Mouse (Mus musculus): ENCODE results near the gene Nepro.

Gene Nepro

DNA sequence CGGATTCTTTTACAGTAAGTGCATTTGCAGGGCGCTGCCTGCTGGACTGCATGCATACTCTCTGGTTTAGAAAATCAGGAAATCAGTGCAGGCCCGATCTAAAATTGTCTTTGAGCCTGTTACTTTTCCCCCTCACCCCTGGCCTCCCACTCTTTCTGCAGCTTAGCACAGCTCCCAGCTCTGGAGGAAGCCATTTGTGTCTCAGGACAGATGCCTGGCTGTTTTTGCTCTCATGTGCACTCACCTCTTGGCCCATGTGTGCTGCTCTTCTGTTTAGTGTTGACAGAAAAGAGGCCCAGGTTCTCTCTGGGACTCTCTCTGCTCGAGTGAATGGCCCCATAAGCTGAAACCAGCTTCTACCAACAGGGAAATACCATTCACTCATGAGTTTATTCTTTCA is 20.6 kb upstream of the Nepro start:
- DNase-seq, result no peak

DNA sequence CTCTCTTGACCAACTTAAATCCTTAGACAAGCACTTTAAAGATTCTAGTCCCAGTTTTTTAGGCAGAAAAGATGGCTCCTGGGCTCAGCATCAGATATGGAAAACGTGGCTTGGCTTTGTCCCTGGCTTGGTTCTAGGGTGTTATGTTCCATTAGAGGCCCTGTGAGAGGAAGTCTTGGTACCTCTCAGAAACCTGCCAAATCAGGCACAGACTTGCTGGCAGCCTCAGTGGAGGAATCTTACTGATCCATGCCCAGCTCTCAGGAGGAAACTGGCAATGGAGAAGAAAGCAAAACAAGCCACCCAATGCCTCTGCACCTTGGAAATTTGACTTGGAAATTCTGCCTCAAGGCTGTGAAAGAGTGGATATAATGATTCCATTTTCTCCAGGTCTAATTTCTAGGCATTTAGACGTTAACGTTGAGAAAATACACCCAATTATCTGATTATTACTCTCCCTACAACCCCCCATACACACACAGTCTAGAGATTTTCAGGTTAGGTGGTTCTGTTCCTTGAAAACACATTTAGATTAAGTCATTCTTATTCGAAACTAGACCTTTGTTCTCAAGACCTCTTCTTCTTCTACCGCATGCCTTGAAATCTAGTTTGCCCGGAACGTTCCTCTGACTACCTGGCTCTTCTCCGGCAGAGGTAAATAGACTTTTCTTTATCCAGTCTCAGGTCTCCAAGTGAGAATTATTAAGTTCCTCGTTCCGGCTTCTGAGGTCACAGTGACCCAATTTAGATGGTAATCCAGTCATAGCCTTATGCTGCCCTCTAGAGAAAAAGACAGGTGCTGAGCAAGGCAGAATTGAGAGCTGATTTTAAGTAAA is 7.6 kb upstream of the Nepro start:
- no peak for DNase-seq

GRCm38 (mm10) chr16:44717141-44717634 is 6.9 kb upstream of the Nepro start:
- no peak for DNase-seq

- DNase-seq, result no peak
These were observed 6.3 kb upstream of the Nepro start for GRCm38 (mm10) chr16:44717838-44718237.

DNA sequence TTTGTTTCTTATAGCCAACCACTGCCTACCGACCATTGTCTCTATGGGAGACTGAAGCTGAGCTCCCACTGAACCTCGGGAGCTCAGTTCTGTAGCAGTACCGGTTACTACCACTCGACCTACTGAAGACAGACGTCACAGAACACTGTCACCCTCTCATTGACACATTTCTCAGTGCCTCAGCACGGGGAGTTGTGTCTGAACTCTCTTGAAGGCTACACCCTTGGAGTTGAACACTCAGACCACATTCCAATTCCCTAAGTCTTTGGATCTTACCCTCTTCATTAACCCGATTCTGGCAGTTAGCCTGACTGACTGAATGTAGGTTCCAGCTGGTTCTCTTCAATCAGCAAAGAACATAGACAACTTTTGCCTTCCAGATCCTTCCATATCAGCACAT is 4.8 kb upstream of the Nepro start:
- DNase-seq, result no peak

GRCm38 (mm10) chr16:44720518-44720917 is 3.6 kb upstream of the Nepro start:
- no peak for DNase-seq

- no peak for DNase-seq
These were observed 1.4 kb upstream of the Nepro start for GRCm38 (mm10) chr16:44722666-44723065.

DNA sequence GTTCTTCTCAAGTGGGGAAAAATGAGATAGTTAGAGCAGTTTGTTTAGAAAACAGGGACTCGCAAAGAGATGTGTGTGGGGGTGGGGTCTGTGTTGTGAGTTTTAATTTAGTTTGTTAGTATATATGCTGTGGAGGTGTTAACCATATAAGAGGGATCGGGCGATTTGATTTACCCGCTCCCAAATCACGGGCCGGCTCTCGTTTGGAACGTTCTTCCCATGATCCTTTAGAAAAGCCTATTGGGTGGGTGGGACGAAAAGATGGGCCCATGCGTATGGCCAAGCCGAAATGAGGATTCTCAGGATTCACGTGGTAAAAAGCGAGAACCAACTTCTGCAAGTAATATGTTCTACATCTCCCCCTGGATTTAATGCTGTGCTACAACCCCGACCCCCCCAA is 746 bp downstream of the Nepro start:
- DNase-seq, result peak; percentile 40

- DNase-seq, result peak; percentile 70
These were observed 1.5 kb downstream of the Nepro start for GRCm38 (mm10) chr16:44725286-44726223.

GRCm38 (mm10) chr16:44727525-44727924 is 3.4 kb downstream of the Nepro start:
- DNase-seq, result no peak

- DNase-seq, result no peak
These were observed 10.0 kb downstream of the Nepro start for GRCm38 (mm10) chr16:44734059-44734458.

GRCm38 (mm10) chr16:44735676-44736075 is 11.6 kb downstream of the Nepro start:
- no peak for DNase-seq

GRCm38 (mm10) chr16:44736118-44736517 is 12.0 kb downstream of the Nepro start:
- DNase-seq, result no peak

- no peak for DNase-seq
These were observed 18.7 kb downstream of the Nepro start for GRCm38 (mm10) chr16:44742753-44743152.

GRCm38 (mm10) chr16:44745471-44745865 is 21.4 kb downstream of the Nepro start:
- no peak for DNase-seq

DNA sequence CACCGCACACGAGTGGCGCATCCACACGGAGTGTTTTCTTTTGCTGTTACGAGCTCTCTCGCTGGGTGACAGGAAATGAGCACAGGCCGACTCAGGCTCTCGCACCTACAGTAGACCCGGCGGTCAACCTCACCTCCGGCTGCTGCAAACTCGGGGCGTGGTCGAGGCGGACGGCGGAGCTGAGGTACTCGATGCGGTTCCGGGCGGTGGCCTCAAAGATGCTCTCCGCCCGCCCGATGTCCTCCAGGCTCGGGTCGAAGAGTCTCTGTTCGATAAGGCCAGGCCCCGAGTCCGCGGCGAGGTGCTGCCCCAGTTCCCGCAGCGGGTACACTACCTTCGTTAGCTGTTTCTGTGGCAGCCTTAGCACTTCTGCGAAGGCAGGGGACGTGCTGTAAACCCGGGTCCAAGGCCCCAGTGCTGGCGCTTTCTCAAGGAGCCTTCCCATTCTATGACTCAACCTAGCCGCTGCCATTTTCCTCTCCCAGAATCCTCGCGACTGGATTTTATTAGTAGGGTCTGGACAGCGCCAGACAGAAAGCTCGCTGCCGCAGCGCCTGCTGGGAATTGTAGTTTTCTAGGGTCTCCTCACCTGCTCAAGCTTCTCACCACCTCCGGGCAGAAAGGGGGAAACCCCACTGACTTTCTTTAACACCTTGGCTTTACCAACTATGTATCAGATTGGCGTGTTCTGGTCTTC is 21.9 kb downstream of the Nepro start, which contains the start of gene Gtpbp8:
TSS of gene Gtpbp8 (minus strand) at position 498 of the 697 bp plus-strand sequence.
- peak; percentile 81 for DNase-seq

DNA sequence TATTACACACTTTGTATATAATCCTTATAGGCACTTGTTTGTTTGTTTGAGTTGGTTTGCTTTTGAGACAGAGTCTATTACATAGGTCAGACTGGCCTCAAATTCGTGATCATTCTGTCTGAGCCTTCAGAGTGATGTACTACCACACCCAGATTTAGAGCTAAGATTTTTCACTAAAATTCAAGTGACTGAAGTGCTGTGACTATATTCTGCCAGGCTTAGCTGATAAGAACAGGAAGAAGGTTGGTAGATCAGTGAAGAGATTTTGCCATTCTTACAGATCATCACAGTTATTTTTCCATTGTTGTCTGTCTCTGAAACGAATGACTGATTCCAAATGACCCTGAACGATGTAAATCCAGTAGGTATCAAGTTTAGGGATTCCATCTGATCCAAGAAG is 23.9 kb downstream of the Nepro start:
- DNase-seq, result no peak

- no peak for DNase-seq
These were observed 33.6 kb downstream of the Nepro start for GRCm38 (mm10) chr16:44757700-44758099.

DNA sequence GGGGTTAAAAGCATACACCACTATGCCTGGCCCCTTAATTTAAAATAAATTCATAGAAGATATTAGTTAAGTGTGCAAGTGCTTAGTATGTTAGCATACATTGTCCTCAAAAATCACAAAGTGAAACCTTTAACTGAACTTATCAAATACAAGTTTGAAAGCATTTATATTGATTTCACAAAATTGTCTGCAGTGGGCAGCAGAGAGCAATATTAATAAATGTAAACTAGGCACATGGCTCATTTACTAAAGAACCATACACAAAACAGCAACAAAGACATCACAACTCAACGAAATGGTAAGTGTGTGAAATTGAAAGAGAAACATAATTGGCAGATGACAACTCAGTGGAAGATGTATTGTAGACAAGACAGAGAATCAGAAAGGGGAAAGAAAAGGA is 37.7 kb downstream of the Nepro start:
- DNase-seq, result no peak

- DNase-seq, result no peak
These were observed 41.6 kb downstream of the Nepro start, which contains the start of gene Cd200r1 for GRCm38 (mm10) chr16:44765555-44766319. Gene Cd200r1 (plus strand): TSS chr16:44765736.

DNA sequence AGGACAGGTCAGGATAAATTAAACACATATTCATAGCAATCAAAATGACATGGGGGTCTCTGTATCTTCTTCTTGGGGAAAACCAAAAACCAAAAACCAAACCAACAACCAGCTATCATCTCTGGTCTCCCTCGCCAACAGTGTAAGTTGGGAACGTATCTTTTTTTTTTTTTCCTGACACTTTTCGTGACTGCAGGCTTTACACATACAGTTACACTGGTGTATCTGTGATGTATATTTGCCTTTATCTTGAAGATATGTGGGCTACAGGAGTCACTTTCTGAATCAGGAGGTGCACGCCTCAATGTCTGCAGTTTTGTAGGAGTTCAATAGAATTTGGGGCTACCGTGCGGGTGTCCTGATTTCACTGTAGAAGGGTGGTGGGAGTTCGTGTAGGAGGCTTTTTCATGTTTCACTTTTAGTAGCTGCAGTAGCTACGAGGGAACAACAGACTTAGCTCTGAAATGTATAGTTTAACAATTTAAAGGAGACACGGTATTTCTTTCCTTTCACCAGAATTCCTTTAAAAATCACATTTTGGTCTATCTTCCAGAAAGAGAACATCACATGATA is 42.3 kb downstream of the Nepro start:
- no peak for DNase-seq

GRCm38 (mm10) chr16:44767506-44767905 is 43.4 kb downstream of the Nepro start:
- DNase-seq, result no peak

Data from right cerebral cortex, postnatal 14 days (tissue).